Mouse (Mus musculus): ENCODE data around the gene Mars2. TPM values are rescaled to one million over a fixed set of nuclear protein-coding genes. Genes with fewer than 3 reads are reported as not detected.

Mars2 gene
- polyA plus RNA-seq, 1 experiment from 2014 or later = 3.3 TPM

- Histone ChIP-seq H3K4me2 (no peak overlapping the region), H3K27me3 (ENCODE audit: insufficient read depth, low read length) (no peaks in the 10 kb centered on the region), H3K9me3 (ENCODE audit: low read depth, low read length) (no peaks in the 10 kb centered on the region), H3K4me1 (ENCODE audit: insufficient read depth) (no peaks in the 10 kb centered on the region), H3K9ac (no peak overlapping the region), H3K4me3 (ENCODE audit: low read depth, low read length) (no peak overlapping the region), H3K36me3 (ENCODE audit: insufficient read depth) (0 out of 2 replicates have a peak, but pooled peaks cover 5% of the 10 kb centered on the region), H3K27ac (ENCODE audit: low read depth) (no peak overlapping the region)
- ATAC-seq (ENCODE audit: insufficient read depth) = no peak
- no peak for TF ChIP-seq CTCF (IDR thresholded peaks at IDR 0.05; ENCODE audit: low read depth)
- DNase-seq = peak; percentile 39
- WGBS = 58% methylated on average over 12 of the region's 12 CpGs
Measured at GRCm38 (mm10) chr1:55210202-55210965, 26.6 kb upstream of the Mars2 start.

DNA sequence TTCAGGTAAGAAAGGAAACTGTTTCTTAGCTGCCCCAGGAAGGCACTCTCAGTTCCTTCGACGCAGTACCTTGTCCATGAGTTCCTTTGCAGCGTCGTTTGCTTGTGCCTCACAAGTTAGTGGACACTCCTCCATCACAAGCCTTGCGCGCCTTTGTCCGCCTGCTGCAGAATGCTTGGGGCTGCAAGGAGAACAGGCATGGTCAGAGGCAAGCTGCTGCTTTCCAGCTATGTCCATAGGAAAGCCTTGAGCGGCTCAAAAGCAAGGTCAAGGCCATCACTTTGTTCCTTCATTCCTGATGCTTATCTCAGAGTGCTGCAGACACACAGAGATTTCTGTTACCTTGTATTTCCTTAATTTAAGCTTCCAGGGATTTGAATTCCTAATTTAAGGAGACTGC, 25.9 kb upstream of the Mars2 start:
- H3K36me3 ChIP-seq (ENCODE audit: insufficient read depth) = 0 out of 2 replicates have a peak, but pooled peaks cover 2% of the 10 kb centered on the region
- no peak overlapping the region for H3K4me2 ChIP-seq
- no peak overlapping the region for H3K9ac ChIP-seq
- ATAC-seq (ENCODE audit: insufficient read depth) (no peak), DNase-seq (no peak)
- no peaks in the 10 kb centered on the region for H3K9me3 ChIP-seq (ENCODE audit: low read depth, low read length)
- H3K27me3 ChIP-seq (ENCODE audit: insufficient read depth, low read length) = no peaks in the 10 kb centered on the region
- 72% methylated on average over 8 of the region's 8 CpGs for WGBS
- TF ChIP-seq CTCF (IDR thresholded peaks at IDR 0.05; ENCODE audit: low read depth) = no peak
- no peak overlapping the region for H3K4me3 ChIP-seq (ENCODE audit: low read depth, low read length)
- no peak overlapping the region for H3K27ac ChIP-seq (ENCODE audit: low read depth)
- H3K4me1 ChIP-seq (ENCODE audit: insufficient read depth) = no peaks in the 10 kb centered on the region

- no peak overlapping the region for H3K9ac ChIP-seq
- H3K36me3 ChIP-seq (ENCODE audit: insufficient read depth) = no peaks in the 10 kb centered on the region
- peaks cover 5% of the 10 kb centered on the region; the same call in 1 of the 2 replicates for H3K4me1 ChIP-seq (ENCODE audit: insufficient read depth)
- no peaks in the 10 kb centered on the region for H3K27me3 ChIP-seq (ENCODE audit: insufficient read depth, low read length)
- no peak overlapping the region for H3K4me2 ChIP-seq
- H3K9me3 ChIP-seq (ENCODE audit: low read depth, low read length) = no peaks in the 10 kb centered on the region
- no peak for ATAC-seq (ENCODE audit: insufficient read depth)
- H3K27ac ChIP-seq (ENCODE audit: low read depth) = no peak overlapping the region
- 74% methylated on average over 4 of the region's 4 CpGs for WGBS
- no peak overlapping the region for H3K4me3 ChIP-seq (ENCODE audit: low read depth, low read length)
- TF ChIP-seq CTCF (IDR thresholded peaks at IDR 0.05; ENCODE audit: low read depth) = no peak
- DNase-seq = no peak
Measured at GRCm38 (mm10) chr1:55212771-55213170, 24.2 kb upstream of the Mars2 start.

DNA sequence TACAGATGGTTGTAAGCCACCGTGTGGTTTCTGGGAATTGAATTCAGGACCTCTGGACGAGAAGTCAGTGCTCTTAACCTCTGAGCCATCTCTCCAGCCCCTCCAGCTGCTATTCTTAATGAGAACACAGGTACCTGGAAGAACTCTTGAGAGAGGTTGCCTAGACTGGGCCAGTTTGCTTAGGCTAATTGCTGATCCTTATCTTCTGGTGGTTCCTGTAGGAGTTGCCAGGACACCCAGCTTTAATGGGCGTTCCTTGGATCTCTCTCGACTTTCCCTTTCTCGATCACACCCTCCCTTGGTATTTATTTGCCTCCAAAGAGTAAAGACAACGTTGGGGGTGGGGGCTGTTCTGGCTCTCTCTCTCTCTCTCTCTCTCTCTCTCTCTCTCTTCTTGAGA, 23.5 kb upstream of the Mars2 start:
- no peak for ATAC-seq (ENCODE audit: insufficient read depth)
- peaks cover 12% of the 10 kb centered on the region; the same call in 1 of the 2 replicates for H3K4me1 ChIP-seq (ENCODE audit: insufficient read depth)
- no peak for DNase-seq
- H3K9me3 ChIP-seq (ENCODE audit: low read depth, low read length) = no peaks in the 10 kb centered on the region
- no peaks in the 10 kb centered on the region for H3K27me3 ChIP-seq (ENCODE audit: insufficient read depth, low read length)
- no peak overlapping the region for H3K9ac ChIP-seq
- 44% methylated on average over 6 of the region's 6 CpGs for WGBS
- TF ChIP-seq CTCF (IDR thresholded peaks at IDR 0.05; ENCODE audit: low read depth) = no peak
- H3K4me2 ChIP-seq = no peak overlapping the region
- H3K4me3 ChIP-seq (ENCODE audit: low read depth, low read length) = no peak overlapping the region
- H3K36me3 ChIP-seq (ENCODE audit: insufficient read depth) = no peaks in the 10 kb centered on the region
- H3K27ac ChIP-seq (ENCODE audit: low read depth) = no peak overlapping the region

- H3K4me1 ChIP-seq (ENCODE audit: insufficient read depth) = peaks cover 16% of the 10 kb centered on the region; the same call in 1 of the 2 replicates
- no peaks in the 10 kb centered on the region for H3K27me3 ChIP-seq (ENCODE audit: insufficient read depth, low read length)
- H3K4me3 ChIP-seq (ENCODE audit: low read depth, low read length) = no peak overlapping the region
- H3K4me2 ChIP-seq = no peak overlapping the region
- no peak overlapping the region for H3K27ac ChIP-seq (ENCODE audit: low read depth)
- no peak overlapping the region for H3K9ac ChIP-seq
- 69% methylated on average over 6 of the region's 6 CpGs for WGBS
- no peak for TF ChIP-seq CTCF (IDR thresholded peaks at IDR 0.05; ENCODE audit: low read depth)
- DNase-seq (no peak), ATAC-seq (ENCODE audit: insufficient read depth) (no peak)
- no peaks in the 10 kb centered on the region for H3K9me3 ChIP-seq (ENCODE audit: low read depth, low read length)
- no peaks in the 10 kb centered on the region for H3K36me3 ChIP-seq (ENCODE audit: insufficient read depth)
Measured at GRCm38 (mm10) chr1:55213936-55214335, 23.0 kb upstream of the Mars2 start.

GRCm38 (mm10) chr1:55215185-55215813, 21.7 kb upstream of the Mars2 start:
- DNase-seq (no peak), ATAC-seq (ENCODE audit: insufficient read depth) (no peak)
- Histone ChIP-seq H3K9ac (no peak overlapping the region), H3K36me3 (ENCODE audit: insufficient read depth) (no peaks in the 10 kb centered on the region), H3K4me3 (ENCODE audit: low read depth, low read length) (no peak overlapping the region), H3K9me3 (ENCODE audit: low read depth, low read length) (no peaks in the 10 kb centered on the region), H3K4me2 (no peak overlapping the region), H3K27me3 (ENCODE audit: insufficient read depth, low read length) (no peaks in the 10 kb centered on the region), H3K4me1 (ENCODE audit: insufficient read depth) (peaks cover 16% of the 10 kb centered on the region; the same call in 1 of the 2 replicates), H3K27ac (ENCODE audit: low read depth) (no peak overlapping the region; the same call in 1 of the 2 replicates)
- WGBS = 57% methylated on average over 11 of the region's 11 CpGs
- TF ChIP-seq CTCF (IDR thresholded peaks at IDR 0.05; ENCODE audit: low read depth) = no peak

GRCm38 (mm10) chr1:55217191-55217590, 19.8 kb upstream of the Mars2 start:
- Histone ChIP-seq H3K4me3 (ENCODE audit: low read depth, low read length) (no peak overlapping the region), H3K27me3 (ENCODE audit: insufficient read depth, low read length) (no peaks in the 10 kb centered on the region), H3K36me3 (ENCODE audit: insufficient read depth) (no peaks in the 10 kb centered on the region), H3K9ac (no peak overlapping the region), H3K9me3 (ENCODE audit: low read depth, low read length) (no peaks in the 10 kb centered on the region), H3K27ac (ENCODE audit: low read depth) (peak overlapping the region; percentile 82), H3K4me1 (ENCODE audit: insufficient read depth) (peaks cover 16% of the 10 kb centered on the region; the same call in 1 of the 2 replicates), H3K4me2 (0 out of 2 replicates have a peak overlapping the region, but pooled peaks have one; percentile 23)
- DNase-seq (peak; percentile 92), ATAC-seq (ENCODE audit: insufficient read depth) (peak; percentile 91)
- 27% methylated on average over 2 of the region's 2 CpGs for WGBS
- TF ChIP-seq CTCF (IDR thresholded peaks at IDR 0.05; ENCODE audit: low read depth) = no peak

Measured in lung, embryonic 14.5 days (tissue).